In the genomic region with DNA sequence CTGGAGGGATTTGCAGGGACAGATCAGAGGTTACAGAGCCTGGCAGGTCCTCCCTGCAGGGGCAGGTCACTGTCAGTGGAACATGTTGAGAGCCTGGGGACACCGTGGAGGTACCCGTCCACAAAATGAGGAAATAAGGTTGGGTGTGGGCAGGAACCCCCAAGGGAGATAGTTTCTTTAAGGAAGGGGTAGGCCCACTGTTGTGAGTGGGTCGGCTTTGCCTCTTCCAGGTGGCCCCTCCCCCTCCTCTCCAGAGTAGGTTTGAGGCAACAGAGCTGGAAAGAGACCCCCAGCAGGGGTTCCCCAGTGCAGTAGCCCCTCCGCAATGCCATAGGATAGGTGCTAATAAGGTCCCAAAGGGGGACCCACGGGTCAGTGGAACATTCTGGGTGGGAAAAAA, we compare ENCODE assay signal across 16 mouse cellular contexts.
A peak's percentile ranks its signal among the peaks of the same experiment; 100 is the strongest.
DNase-seq lines count a peak whose midpoint lies in the region; ATAC-seq and TF ChIP-seq lines count a peak whose summit lies in the region.
"Had no signal": no experiment of that assay in that cellular context is flagged by ENCODE, and none has a peak within 500 bp of the region (broad histone marks: within the 10 kb centered on the region; RNA-seq: fewer than 3 reads in every experiment).

No protein-coding gene starts in this region.

- H3K4me3 ChIP-seq in liver, adult 2 months (ENCODE audit: insufficient read depth, low read depth, low read length): no peak overlapping the region
- H3K4me3 ChIP-seq in liver, embryonic 11.5 days (ENCODE audit: low read depth, low read length): no peak overlapping the region
- H3K4me3 ChIP-seq in intestine, embryonic 16.5 days (ENCODE audit: low read length): no peak overlapping the region
- H3K4me3 ChIP-seq: embryonic facial prominence, embryonic 12.5 days; hindbrain, embryonic 15.5 days; myocyte; stomach, embryonic 15.5 days had no signal

- H3K9ac ChIP-seq in liver, adult 2 months (ENCODE audit: low read depth, low read length): no peak overlapping the region
- H3K9ac ChIP-seq in liver, embryonic 11.5 days (ENCODE audit: low read depth, low read length): no peak overlapping the region
- no peak overlapping the region for H3K9ac ChIP-seq in intestine, embryonic 16.5 days (ENCODE audit: low read depth, low read length)
- H3K9ac ChIP-seq: embryonic facial prominence, embryonic 12.5 days; hindbrain, embryonic 15.5 days; stomach, embryonic 15.5 days had no signal

- TF ChIP-seq POLR2A in liver, adult 2 months (IDR thresholded peaks at IDR 0.05; ENCODE audit: extremely low read depth, insufficient read depth, low read length): no peak

- no peaks in the 10 kb centered on the region for H3K36me3 ChIP-seq in liver, adult 2 months (ENCODE audit: control insufficient read depth, insufficient read depth, low read length)
- no peaks in the 10 kb centered on the region for H3K36me3 ChIP-seq in liver, embryonic 11.5 days (ENCODE audit: control insufficient read depth, insufficient read depth, low read length)
- no peaks in the 10 kb centered on the region for H3K36me3 ChIP-seq in intestine, embryonic 16.5 days (ENCODE audit: control insufficient read depth, insufficient read depth, low read length)
- H3K36me3 ChIP-seq: embryonic facial prominence, embryonic 12.5 days; hindbrain, embryonic 15.5 days; stomach, embryonic 15.5 days had no signal

- 30% methylated on average over 5 of the region's 5 CpGs for WGBS in liver, adult 2 months
- WGBS in liver, embryonic 11.5 days: 47% methylated on average over 5 of the region's 5 CpGs
- 47% methylated on average over 5 of the region's 5 CpGs for WGBS in intestine, embryonic 16.5 days

- TF ChIP-seq CTCF in liver, adult 2 months (IDR thresholded peaks at IDR 0.05; ENCODE audit: low read depth, low read length): no peak

- H3K79me2 ChIP-seq in liver, adult 2 months (ENCODE audit: control insufficient read depth, insufficient read depth, low read length): peaks cover 38% of the 10 kb centered on the region

- H3K9me3 ChIP-seq in liver, embryonic 11.5 days (ENCODE audit: control insufficient read depth, low read length): no peaks in the 10 kb centered on the region
- H3K9me3 ChIP-seq in intestine, embryonic 16.5 days (ENCODE audit: control insufficient read depth, low read length): no peaks in the 10 kb centered on the region
- H3K9me3 ChIP-seq: embryonic facial prominence, embryonic 12.5 days; hindbrain, embryonic 15.5 days; stomach, embryonic 15.5 days had no signal

- H3K4me1 ChIP-seq in liver, adult 2 months (ENCODE audit: control insufficient read depth, insufficient read depth, low read length): peaks cover 51% of the 10 kb centered on the region
- peaks cover 91% of the 10 kb centered on the region for H3K4me1 ChIP-seq in liver, embryonic 11.5 days (replicated peaks; ENCODE audit: control insufficient read depth, insufficient read depth, low read length)
- H3K4me1 ChIP-seq in intestine, embryonic 16.5 days (ENCODE audit: control insufficient read depth, insufficient read depth, low read length): peaks cover 76% of the 10 kb centered on the region

- ATAC-seq in liver, embryonic 11.5 days (replicated peaks; ENCODE audit: low FRiP score): no peak
- ATAC-seq in neutrophil, adult 5-6 weeks (ENCODE audit: extremely low read depth, insufficient number of reproducible peaks, low FRiP score, poor library complexity, severe bottlenecking): peak; percentile 30; the same call in 1 of the 2 replicates
- no peak for ATAC-seq in intestine, embryonic 16.5 days

- no peaks in the 10 kb centered on the region for H3K27me3 ChIP-seq in liver, adult 2 months (ENCODE audit: control insufficient read depth, insufficient read depth, low read length)
- no peaks in the 10 kb centered on the region for H3K27me3 ChIP-seq in liver, embryonic 11.5 days (replicated peaks; ENCODE audit: control insufficient read depth, insufficient read depth, low read length)
- no peaks in the 10 kb centered on the region for H3K27me3 ChIP-seq in intestine, embryonic 16.5 days (replicated peaks; ENCODE audit: control insufficient read depth, insufficient read depth, low read length)
- H3K27me3 ChIP-seq: embryonic facial prominence, embryonic 12.5 days; hindbrain, embryonic 15.5 days; stomach, embryonic 15.5 days had no signal

- peak overlapping the region; percentile 24 for H3K4me2 ChIP-seq in liver, embryonic 11.5 days
- no peak overlapping the region for H3K4me2 ChIP-seq in intestine, embryonic 16.5 days (ENCODE audit: low read depth, low read length)
- H3K4me2 ChIP-seq: embryonic facial prominence, embryonic 12.5 days; hindbrain, embryonic 15.5 days; stomach, embryonic 15.5 days had no signal

- H3K27ac ChIP-seq in liver, adult 2 months (replicated peaks; ENCODE audit: insufficient read depth, low read depth, low read length): 0 out of 2 replicates have a peak overlapping the region, but pooled peaks have one; percentile 5
- no peak overlapping the region; the same call in 1 of the 2 replicates for H3K27ac ChIP-seq in liver, embryonic 11.5 days (ENCODE audit: low read depth, low read length)
- no peak overlapping the region for H3K27ac ChIP-seq in intestine, embryonic 16.5 days (ENCODE audit: low read length)
- H3K27ac ChIP-seq: embryonic facial prominence, embryonic 12.5 days; hindbrain, embryonic 15.5 days; macrophage; stomach, embryonic 15.5 days had no signal

- DNase-seq in cerebellum, adult 9-10 months: peak; percentile 61
- no peak for DNase-seq in cerebellum, adult 8-10 months
- DNase-seq in liver, adult 2 months (ENCODE audit: extremely low read depth, low read depth, low spot score): peak; percentile 87
- no peak for DNase-seq in liver
- DNase-seq in liver, embryonic 11.5 days (ENCODE audit: low spot score): no peak
- no peak for DNase-seq in layer of hippocampus, adult 9-11 months
- DNase-seq: adrenal gland, adult 8-10 months; cerebellum, postnatal 14 days; lung, adult 18-20 months had no signal

Comparison
In these comparisons a context has a peak if more than half of its experiments do, and no peak if none do; other contexts are left out.
1. DNase-seq: peak in cerebellum, adult 9-10 months (single experiment) and liver, adult 2 months (single experiment); none in cerebellum, adult 8-10 months (single experiment), liver (single experiment), liver, embryonic 11.5 days (single experiment) and layer of hippocampus, adult 9-11 months (single experiment).